Mouse (Mus musculus): Measurements from ENCODE around the gene Mst1r.

DNA sequence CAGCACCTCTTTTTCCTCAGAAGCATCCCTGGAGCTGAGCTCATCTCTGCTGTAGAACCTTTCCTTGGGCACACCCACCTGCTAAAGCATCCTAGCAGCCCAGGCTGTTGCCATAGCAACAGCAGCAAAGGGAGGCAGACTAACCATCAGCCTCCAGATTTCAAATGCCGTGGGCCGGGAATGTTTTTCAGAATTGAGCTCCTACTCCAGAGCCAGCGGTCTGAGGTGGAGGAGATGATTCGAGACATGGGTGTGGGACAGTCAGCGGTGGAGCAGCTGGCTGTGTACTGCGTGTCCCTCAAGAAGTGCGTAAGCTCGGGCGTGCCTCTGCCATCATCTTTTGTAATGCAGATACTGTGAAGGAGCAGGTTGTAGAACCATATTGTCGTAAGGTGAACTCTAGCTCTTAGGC is 54.7 kb downstream of the Mst1r start:
- TF ChIP-seq CTCF (IDR thresholded peaks at IDR 0.05; ENCODE audit: control insufficient read depth, insufficient read depth, insufficient read length): no peak
- no peak for TF ChIP-seq CEBPB (IDR thresholded peaks at IDR 0.05; ENCODE audit: low read depth)
- TF ChIP-seq USF1 (IDR thresholded peaks at IDR 0.05; ENCODE audit: low read depth): no peak
- no peak for TF ChIP-seq FOSL1 (IDR thresholded peaks at IDR 0.05; ENCODE audit: insufficient read depth, low read length, poor library complexity, severe bottlenecking)
- TF ChIP-seq MAX (IDR thresholded peaks at IDR 0.05): no peak
- TF ChIP-seq MYOD1 (IDR thresholded peaks at IDR 0.05; ENCODE audit: control insufficient read depth, insufficient read length, low read depth): no peak

Measured in C2C12 (cell line).